Mouse (Mus musculus) adrenal gland, adult 10 weeks (tissue): ENCODE measurements around the gene Rnf39. TPM values are rescaled to one million over a fixed set of nuclear protein-coding genes. Genes with fewer than 3 reads are reported as not detected.

ENCODE experiments used
- polyA plus RNA-seq: library from polyadenylated mRNA; stranded (reverse); fragments of 350-450 nt; fragmentation: Illumina TruSeq; extraction: RNeasy Lipid Tissue Mini Kit (QIAGEN cat#74804); gene quantifications from one replicate; pipeline ENCODE4 v1.2.3, GENCODE M21; 2014; ENCODE audit warnings: low read depth, low replicate concordance

The Rnf39 gene
- not detected for polyA plus RNA-seq

DNA sequence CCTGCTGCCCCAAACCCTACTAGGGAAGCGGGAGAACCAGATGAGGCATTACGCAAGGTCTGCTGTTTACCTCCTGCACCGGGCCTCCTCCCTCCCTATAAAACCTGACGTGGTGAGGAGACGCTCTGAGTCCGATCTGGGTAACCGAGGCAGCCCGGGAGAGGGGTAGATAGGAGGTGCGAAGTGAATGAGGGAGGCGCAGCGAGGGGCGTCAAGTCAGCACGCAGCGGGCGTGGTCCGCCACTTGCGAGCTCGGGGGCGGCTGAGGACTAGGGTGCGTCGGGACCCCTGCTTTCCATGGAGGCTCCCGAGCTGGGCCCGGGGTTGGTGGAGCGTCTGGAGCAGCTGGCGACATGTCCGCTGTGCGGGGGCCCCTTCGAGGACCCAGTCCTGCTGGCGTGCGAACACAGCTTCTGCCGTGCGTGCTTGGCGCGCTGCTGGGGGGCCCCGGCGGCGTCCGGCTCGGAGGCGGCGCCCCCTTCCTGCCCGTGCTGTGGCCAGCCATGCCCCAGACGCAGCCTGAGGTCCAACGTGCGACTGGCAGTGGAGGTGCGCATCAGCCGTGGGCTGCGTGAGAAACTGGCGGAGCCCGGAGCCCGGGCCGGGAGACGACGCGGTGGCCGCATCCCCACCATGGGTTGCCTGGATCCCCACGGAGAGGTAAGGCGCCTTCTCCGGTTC, at the start of gene Rnf39:
Rnf39 (plus strand) TSS at position 128 of the 681 bp plus-strand sequence.

DNA sequence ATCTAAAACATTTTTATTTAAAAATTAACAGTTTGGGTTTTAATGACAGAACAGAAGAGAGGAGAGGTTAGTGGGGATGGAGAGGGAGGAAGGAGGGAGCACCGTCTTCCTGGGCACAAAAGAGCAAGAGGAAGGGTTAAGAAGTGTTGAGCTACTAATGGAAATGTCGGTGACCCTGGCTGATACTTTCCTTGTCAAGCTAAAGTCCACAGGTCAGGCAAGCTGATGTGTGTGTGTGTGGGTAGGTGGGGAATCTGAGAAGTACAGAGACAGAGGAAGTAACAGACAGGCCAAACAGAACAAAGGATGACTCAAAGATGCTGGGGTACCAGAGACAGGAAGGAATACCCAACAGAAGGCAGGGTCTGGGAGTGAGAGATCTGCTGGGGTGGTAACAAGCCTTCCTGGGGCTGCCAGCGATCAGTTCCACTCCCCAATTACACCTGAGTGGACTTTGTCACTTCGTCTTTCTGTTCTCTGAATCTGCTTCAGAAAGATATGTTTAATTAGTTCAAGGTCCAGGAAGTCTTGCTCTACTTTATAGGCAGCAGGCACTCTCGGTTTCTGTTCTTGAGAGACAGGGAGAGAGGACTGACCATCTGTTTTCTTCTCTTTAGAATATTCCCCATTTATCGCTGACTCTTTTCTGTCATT, 45.0 kb upstream of the Rnf39 start, which contains the start of gene Trim31:
Trim31 (plus strand) TSS at position 567 of the 654 bp plus-strand sequence.

DNA sequence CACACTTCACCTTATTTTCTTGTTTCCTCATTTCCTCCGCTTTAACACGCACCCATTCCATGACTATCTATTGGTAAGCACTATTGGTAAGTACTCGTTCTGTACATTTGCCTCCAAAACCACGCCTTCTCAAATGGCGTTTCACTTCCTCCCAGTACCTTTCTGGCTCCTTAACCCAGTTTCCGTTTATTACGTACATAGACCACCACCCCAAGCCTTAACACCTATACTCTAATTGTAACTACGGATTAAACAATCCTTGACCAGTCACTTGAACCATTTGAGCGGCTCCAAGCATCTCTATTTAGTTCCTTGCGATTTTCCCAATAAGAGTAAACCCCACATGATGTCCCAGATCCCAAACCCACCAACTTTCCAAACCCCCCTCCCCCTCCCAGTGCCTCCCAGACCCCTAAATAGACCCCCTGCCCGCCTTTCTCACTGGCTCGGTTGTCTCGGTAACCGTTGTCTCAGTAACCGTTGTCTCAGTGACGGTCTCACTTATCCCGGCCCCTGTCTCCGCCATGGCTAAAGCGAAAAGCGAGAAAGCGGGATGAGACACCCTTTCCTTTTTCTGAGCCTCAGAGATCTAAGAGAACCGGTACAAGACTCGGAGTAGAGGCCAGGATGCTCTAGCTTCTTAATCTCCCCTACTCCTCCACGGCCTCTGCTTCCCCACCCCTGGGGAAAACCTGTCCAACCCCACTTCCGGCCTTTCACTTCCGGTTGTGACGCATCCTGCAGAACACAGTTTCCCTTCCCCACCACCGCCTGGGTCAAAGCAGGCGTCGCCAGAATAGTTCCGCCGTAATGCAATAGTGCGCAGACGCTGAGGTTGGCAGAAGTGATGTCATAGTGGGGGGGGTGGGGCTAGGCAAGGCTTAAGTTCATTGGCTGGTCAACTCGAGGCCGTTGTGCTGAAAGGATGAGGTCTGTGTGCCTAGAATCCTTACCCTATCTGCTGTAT, 8.5 kb downstream of the Rnf39 start, which contains the start of gene Ppp1r11:
Ppp1r11 (minus strand) TSS at position 761 of the 967 bp plus-strand sequence.

GRCm38 (mm10) chr17:36957999-36958743, 15.5 kb downstream of the Rnf39 start, which contains the start of the genes Znrd1 and Znrd1as:
Gene Znrd1 (minus strand): TSS chr17:36958559.
Gene Znrd1as (plus strand): TSS chr17:36958592.

DNA sequence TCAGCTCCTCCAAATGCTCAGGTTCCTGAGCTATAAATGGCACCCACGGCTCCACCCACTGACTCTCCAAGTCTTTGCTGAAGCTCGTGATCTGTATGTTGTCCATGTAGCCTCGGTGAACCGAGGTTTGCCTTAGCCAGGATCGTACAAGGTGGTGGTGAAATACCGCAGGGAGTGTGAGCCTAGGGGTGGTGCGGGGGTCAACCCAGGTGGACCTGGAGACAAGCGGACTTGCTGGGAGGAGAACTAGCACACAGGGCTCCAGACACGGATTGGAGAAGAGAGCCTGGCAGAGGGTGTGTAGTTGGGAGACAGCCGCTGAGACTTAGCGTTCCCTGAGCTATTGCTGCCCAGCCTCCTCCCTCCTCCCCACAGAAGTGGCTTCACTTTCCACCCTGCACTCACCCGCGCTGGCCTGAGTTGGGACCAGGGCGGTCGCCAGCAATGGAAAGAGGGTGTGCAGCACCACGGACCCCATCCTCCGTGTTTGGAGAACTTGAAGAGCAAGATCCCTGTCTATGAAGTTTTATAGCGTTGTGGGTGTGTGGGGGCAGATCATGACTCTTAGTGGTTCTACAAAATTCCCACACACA, 38.6 kb downstream of the Rnf39 start, which contains the start of gene 2410137M14Rik:
2410137M14Rik (minus strand) TSS at position 17 of the 593 bp plus-strand sequence.

DNA sequence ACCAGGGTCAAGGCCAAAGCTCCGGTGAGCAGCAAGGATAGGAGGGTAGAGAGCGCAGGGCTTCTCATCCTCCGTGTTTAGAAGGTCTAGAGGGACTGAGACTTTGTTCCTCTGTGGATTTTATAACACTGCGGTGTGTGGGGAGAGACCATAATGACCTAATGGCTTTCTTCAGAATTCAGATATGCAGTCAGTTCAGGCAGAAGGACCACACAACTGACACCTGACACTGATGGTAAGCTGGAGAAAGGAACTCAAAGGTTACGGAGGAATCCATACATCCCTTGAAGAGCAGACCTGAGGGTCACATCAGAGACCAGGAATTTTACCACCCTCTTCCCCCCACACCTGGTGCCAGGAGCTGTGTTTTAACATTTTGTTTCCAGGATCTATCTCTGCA, 46.7 kb downstream of the Rnf39 start, which contains the start of gene H2-M5:
H2-M5 (minus strand) TSS at position 101 of the 400 bp plus-strand sequence.

Other genes with a start within 250 kb of the Rnf39 start
- not detected for gene H2-M10.5, start 170.0 kb upstream of the Rnf39 start, polyA plus RNA-seq
- gene H2-M10.6, start 130.7 kb upstream of the Rnf39 start, polyA plus RNA-seq: not detected
- 30.4 TPM for gene Trim26, start 105.8 kb upstream of the Rnf39 start, polyA plus RNA-seq
- not detected for gene Trim15, start 75.7 kb upstream of the Rnf39 start, polyA plus RNA-seq
- not detected for gene Trim10, start 73.3 kb upstream of the Rnf39 start, polyA plus RNA-seq
- 0.41 TPM for gene Trim40, start 52.8 kb upstream of the Rnf39 start, polyA plus RNA-seq
- gene Trim31, start 44.8 kb upstream of the Rnf39 start, polyA plus RNA-seq: not detected
- gene Ppp1r11, start 8.8 kb downstream of the Rnf39 start, polyA plus RNA-seq: 9.0 TPM
- 18.0 TPM for gene Znrd1, start 15.6 kb downstream of the Rnf39 start, polyA plus RNA-seq
- gene Znrd1as, start 15.7 kb downstream of the Rnf39 start, polyA plus RNA-seq: 26.9 TPM
- gene 2410137M14Rik, start 38.3 kb downstream of the Rnf39 start, polyA plus RNA-seq: not detected
- gene H2-M5, start 46.6 kb downstream of the Rnf39 start, polyA plus RNA-seq: not detected
- 4.4 TPM for gene Zfp57, start 58.2 kb downstream of the Rnf39 start, polyA plus RNA-seq
- gene Mog, start 80.5 kb downstream of the Rnf39 start, polyA plus RNA-seq: not detected
- 34.8 TPM for gene Gabbr1, start 103.0 kb downstream of the Rnf39 start, polyA plus RNA-seq
- not detected for gene Olfr90, start 145.6 kb downstream of the Rnf39 start, polyA plus RNA-seq
- not detected for gene Olfr91, start 155.4 kb downstream of the Rnf39 start, polyA plus RNA-seq
- gene Olfr92, start 177.2 kb downstream of the Rnf39 start, polyA plus RNA-seq: not detected
- gene Olfr93, start 218.6 kb downstream of the Rnf39 start, polyA plus RNA-seq: not detected